Mouse (Mus musculus): Measurements from ENCODE around the gene Sgsm2. TPM values are rescaled to one million over a fixed set of nuclear protein-coding genes. Genes with fewer than 3 reads are reported as not detected.
A peak's percentile ranks its signal among the peaks of the same experiment; 100 is the strongest.

The Sgsm2 gene
- 24.1 and 27.3 TPM in 2 replicates for polyA plus RNA-seq (2015; fragmentation: Nextera tagmentation; extraction: Ambion mirVana)

DNA sequence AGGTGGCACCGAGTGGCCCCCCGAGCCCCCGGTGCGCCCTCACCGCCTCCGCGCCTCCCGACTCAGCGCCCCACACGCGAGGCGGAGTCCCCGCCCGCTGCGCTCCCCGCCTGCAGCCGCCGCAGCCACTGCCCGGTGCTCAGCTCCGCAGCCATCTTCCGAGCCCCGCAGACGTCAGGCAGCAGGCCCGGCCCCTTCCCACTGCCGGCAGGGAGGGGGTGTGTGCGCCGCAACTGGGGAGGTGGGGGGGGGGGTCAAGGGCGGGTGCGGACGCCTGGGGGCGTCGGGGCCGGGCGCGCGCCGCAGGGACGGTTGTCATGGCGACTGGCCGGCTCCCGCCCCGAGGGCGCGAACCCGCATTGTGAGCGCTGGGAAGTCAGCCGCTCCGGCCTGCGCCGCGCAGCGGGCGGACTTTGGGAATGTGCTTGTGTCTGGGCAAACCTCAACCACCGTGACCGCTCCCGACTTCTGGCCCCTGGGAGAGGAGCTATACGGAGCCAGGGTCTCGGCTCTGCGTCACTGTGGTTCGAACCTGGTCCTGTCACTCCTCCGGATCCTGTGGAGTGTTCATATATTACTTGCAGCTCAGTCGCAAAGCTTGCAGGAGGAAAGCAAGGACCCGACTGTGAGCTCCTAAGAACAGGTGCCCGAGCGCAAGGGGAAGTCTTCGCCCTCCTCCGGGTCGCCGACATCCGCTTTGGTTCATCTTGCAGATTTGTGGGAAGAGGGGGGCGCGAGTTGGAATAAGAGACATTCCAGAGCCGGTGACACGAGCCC is at the start of gene Sgsm2:
TSS of gene Sgsm2 (minus strand) at position 160 of the 777 bp plus-strand sequence.
- WGBS, result 1% methylated on average over 60 of the region's 74 CpGs
- Histone ChIP-seq H3K27me3 (replicated peaks) (no peaks in the 10 kb centered on the region), H3K27ac (replicated peaks) (peak within 1 kb of the TSS; percentile 94), H3K4me3 (replicated peaks) (peak within 1 kb of the TSS; percentile 71), H3K36me3 (peaks cover 22% of the 10 kb centered on the region), H3K9me3 (replicated peaks) (no peaks in the 10 kb centered on the region), H3K4me1 (peaks cover 48% of the 10 kb centered on the region), H3K9ac (replicated peaks) (peak within 1 kb of the TSS; percentile 84), H3K4me2 (peak within 1 kb of the TSS; percentile 87)
- peak; percentile 84 for ATAC-seq (ENCODE audit: low FRiP score)

DNA sequence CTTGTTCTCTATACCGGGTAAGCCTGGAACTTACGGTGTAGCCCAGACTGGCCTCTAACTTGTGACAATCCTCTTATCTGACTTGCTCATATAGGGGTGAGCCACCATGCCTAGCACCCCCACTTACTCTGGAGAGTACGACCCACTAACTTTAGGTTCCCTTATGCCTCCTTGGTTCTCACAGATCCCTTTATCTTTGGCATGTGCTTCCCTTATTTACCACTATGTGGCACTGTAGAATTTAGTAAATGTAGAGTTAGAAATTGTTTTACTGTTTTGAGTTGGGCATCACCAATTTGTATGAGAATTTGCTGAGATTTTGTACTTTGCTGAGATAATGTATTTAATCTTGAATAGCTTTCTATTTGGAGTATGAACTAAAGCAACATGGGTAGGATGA is 49.5 kb upstream of the Sgsm2 start:
- H3K36me3 ChIP-seq, result peaks cover 21% of the 10 kb centered on the region
- no peak overlapping the region for H3K27ac ChIP-seq (replicated peaks)
- no peak overlapping the region for H3K4me2 ChIP-seq
- H3K9ac ChIP-seq (replicated peaks), result no peak overlapping the region
- 77% methylated on average over 3 of the region's 3 CpGs for WGBS
- H3K27me3 ChIP-seq (replicated peaks), result no peaks in the 10 kb centered on the region
- H3K4me3 ChIP-seq (replicated peaks), result no peak overlapping the region
- H3K9me3 ChIP-seq (replicated peaks), result no peaks in the 10 kb centered on the region
- no peak for ATAC-seq (ENCODE audit: low FRiP score)
- no peaks in the 10 kb centered on the region for H3K4me1 ChIP-seq

DNA sequence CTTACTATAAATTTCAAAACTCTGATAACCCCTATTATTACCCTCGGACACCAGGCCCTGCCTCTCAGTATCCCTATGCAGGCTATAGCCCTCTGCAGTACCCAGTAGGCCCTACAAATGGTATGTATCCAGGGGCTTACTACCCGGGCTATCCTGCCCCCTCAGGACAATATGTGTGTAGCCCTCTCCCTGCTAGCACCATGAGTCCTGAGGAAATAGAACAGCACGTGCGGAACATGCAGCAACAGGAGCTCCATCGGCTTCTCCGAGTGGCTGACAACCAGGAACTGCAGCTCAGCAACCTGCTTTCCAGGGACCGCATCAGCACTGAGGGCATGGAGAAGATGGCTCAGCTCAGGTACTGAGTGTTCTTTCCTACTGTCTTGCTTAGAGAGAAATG is 33.5 kb upstream of the Sgsm2 start:
- no peak overlapping the region for H3K9ac ChIP-seq (replicated peaks)
- ATAC-seq (ENCODE audit: low FRiP score), result no peak
- H3K4me3 ChIP-seq (replicated peaks), result no peak overlapping the region
- 91% methylated on average over 7 of the region's 7 CpGs for WGBS
- H3K27ac ChIP-seq (replicated peaks), result no peak overlapping the region
- no peak overlapping the region for H3K4me2 ChIP-seq
- H3K36me3 ChIP-seq, result peaks cover 47% of the 10 kb centered on the region
- H3K4me1 ChIP-seq, result peaks cover 12% of the 10 kb centered on the region
- H3K27me3 ChIP-seq (replicated peaks), result no peaks in the 10 kb centered on the region
- no peaks in the 10 kb centered on the region for H3K9me3 ChIP-seq (replicated peaks)

- WGBS, result 79% methylated on average over 4 of the region's 4 CpGs
- H3K9me3 ChIP-seq (replicated peaks), result no peaks in the 10 kb centered on the region
- no peak for ATAC-seq (ENCODE audit: low FRiP score)
Measured at GRCm38 (mm10) chr11:74929111-74929510, 32.3 kb upstream of the Sgsm2 start.

GRCm38 (mm10) chr11:74927236-74927725 is 30.4 kb upstream of the Sgsm2 start:
- Histone ChIP-seq H3K4me3 (replicated peaks) (no peak overlapping the region), H3K4me1 (peaks cover 24% of the 10 kb centered on the region), H3K27ac (replicated peaks) (no peak overlapping the region), H3K27me3 (replicated peaks) (no peaks in the 10 kb centered on the region), H3K36me3 (peaks cover 18% of the 10 kb centered on the region), H3K9ac (replicated peaks) (no peak overlapping the region), H3K9me3 (replicated peaks) (no peaks in the 10 kb centered on the region), H3K4me2 (peak overlapping the region; percentile 64)
- WGBS, result 96% methylated on average over 2 of the region's 2 CpGs
- ATAC-seq (ENCODE audit: low FRiP score), result no peak

More at GRCm38 (mm10) chr11:74929111-74929510, 32.3 kb upstream of the Sgsm2 start:
- Histone ChIP-seq H3K4me2 (no peak overlapping the region), H3K27me3 (replicated peaks) (no peaks in the 10 kb centered on the region), H3K27ac (replicated peaks) (no peak overlapping the region), H3K36me3 (peaks cover 34% of the 10 kb centered on the region), H3K9ac (replicated peaks) (no peak overlapping the region), H3K4me3 (replicated peaks) (no peak overlapping the region), H3K4me1 (peaks cover 20% of the 10 kb centered on the region)

GRCm38 (mm10) chr11:74926388-74927005 is 29.6 kb upstream of the Sgsm2 start:
- peak overlapping the region; percentile 96 for H3K4me3 ChIP-seq (replicated peaks)
- 10% methylated on average over 11 of the region's 11 CpGs for WGBS
- no peak for ATAC-seq (ENCODE audit: low FRiP score)
- peak overlapping the region; percentile 64 for H3K4me2 ChIP-seq
- H3K36me3 ChIP-seq, result peaks cover 14% of the 10 kb centered on the region
- no peaks in the 10 kb centered on the region for H3K9me3 ChIP-seq (replicated peaks)
- peak overlapping the region; percentile 92 for H3K9ac ChIP-seq (replicated peaks)
- peaks cover 24% of the 10 kb centered on the region for H3K4me1 ChIP-seq
- peak overlapping the region; percentile 99 for H3K27ac ChIP-seq (replicated peaks)
- H3K27me3 ChIP-seq (replicated peaks), result no peaks in the 10 kb centered on the region

GRCm38 (mm10) chr11:74925577-74926387 is 28.9 kb upstream of the Sgsm2 start, which contains the start of the genes Smg6 and Srr:
TSS of gene Smg6 (plus strand) at chr11:74925823.
TSS of gene Srr (minus strand) at chr11:74925948.
- peak; percentile 94 for ATAC-seq (ENCODE audit: low FRiP score)
- Histone ChIP-seq H3K9me3 (replicated peaks) (no peaks in the 10 kb centered on the region), H3K4me1 (peaks cover 24% of the 10 kb centered on the region), H3K27ac (replicated peaks) (peak within 1 kb of the TSS; percentile 99), H3K4me2 (peak within 1 kb of the TSS; percentile 64), H3K4me3 (replicated peaks) (peak within 1 kb of the TSS; percentile 96), H3K9ac (replicated peaks) (peak within 1 kb of the TSS; percentile 92), H3K27me3 (replicated peaks) (no peaks in the 10 kb centered on the region), H3K36me3 (peaks cover 13% of the 10 kb centered on the region)
- under 1% methylated on average over 72 of the region's 88 CpGs for WGBS

GRCm38 (mm10) chr11:74924149-74924548 is 27.3 kb upstream of the Sgsm2 start:
- Histone ChIP-seq H3K27me3 (replicated peaks) (no peaks in the 10 kb centered on the region), H3K36me3 (peaks cover 6% of the 10 kb centered on the region), H3K4me2 (no peak overlapping the region), H3K27ac (replicated peaks) (no peak overlapping the region), H3K9ac (replicated peaks) (no peak overlapping the region), H3K4me1 (peaks cover 24% of the 10 kb centered on the region), H3K4me3 (replicated peaks) (no peak overlapping the region), H3K9me3 (replicated peaks) (no peaks in the 10 kb centered on the region)
- WGBS, result 69% methylated on average over 4 of the region's 4 CpGs
- ATAC-seq (ENCODE audit: low FRiP score), result no peak

DNA sequence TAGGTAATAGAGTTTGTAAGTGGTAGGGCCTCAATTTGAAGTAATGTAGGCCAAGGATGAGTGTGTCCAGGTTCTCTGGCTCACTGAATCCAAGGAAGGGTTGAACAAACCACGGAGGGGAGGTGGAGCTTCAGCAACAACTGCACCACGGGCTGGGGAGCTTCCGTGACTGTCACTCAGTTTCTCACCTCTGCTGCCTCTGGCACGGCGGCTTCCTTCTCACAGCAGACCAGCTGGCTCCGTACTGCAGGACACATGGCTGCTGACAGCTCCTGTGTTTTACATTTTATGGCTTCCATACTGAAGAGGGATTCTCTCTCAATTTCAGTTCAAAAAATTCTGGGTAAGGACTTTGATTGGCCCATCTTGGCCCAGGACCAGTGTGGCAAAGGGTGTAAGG is 22.4 kb upstream of the Sgsm2 start:
- H3K4me2 ChIP-seq, result no peak overlapping the region
- H3K27ac ChIP-seq (replicated peaks), result no peak overlapping the region
- H3K4me1 ChIP-seq, result peaks cover 5% of the 10 kb centered on the region
- no peak overlapping the region for H3K9ac ChIP-seq (replicated peaks)
- no peaks in the 10 kb centered on the region for H3K27me3 ChIP-seq (replicated peaks)
- ATAC-seq (ENCODE audit: low FRiP score), result no peak
- peaks cover 17% of the 10 kb centered on the region for H3K36me3 ChIP-seq
- 77% methylated on average over 6 of the region's 6 CpGs for WGBS
- H3K4me3 ChIP-seq (replicated peaks), result no peak overlapping the region
- no peaks in the 10 kb centered on the region for H3K9me3 ChIP-seq (replicated peaks)

DNA sequence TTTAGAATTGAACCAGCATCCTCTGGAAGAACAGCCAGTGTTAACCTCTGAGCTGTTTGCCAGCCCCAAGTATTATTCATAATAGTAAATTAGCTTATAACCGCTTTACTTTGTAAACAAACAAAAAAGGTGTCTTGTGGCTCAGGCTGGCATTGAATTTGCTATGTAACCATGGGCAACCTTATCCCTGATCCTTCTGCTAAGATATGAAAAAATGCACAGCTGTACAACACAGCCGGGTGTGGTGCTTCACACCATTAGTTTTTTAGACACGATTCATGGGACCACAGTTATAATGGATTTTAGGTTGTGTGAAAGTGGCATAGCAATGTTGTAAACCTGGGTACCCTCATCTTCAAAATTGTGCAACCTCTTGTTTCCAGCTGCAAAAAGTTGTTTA is 15.6 kb upstream of the Sgsm2 start:
- Histone ChIP-seq H3K4me2 (no peak overlapping the region), H3K36me3 (peaks cover 31% of the 10 kb centered on the region), H3K27me3 (replicated peaks) (no peaks in the 10 kb centered on the region), H3K9me3 (replicated peaks) (no peaks in the 10 kb centered on the region), H3K27ac (replicated peaks) (no peak overlapping the region), H3K4me1 (no peaks in the 10 kb centered on the region), H3K4me3 (replicated peaks) (no peak overlapping the region), H3K9ac (replicated peaks) (no peak overlapping the region)
- WGBS, result 89% methylated on average over 3 of the region's 3 CpGs
- ATAC-seq (ENCODE audit: low FRiP score), result no peak

DNA sequence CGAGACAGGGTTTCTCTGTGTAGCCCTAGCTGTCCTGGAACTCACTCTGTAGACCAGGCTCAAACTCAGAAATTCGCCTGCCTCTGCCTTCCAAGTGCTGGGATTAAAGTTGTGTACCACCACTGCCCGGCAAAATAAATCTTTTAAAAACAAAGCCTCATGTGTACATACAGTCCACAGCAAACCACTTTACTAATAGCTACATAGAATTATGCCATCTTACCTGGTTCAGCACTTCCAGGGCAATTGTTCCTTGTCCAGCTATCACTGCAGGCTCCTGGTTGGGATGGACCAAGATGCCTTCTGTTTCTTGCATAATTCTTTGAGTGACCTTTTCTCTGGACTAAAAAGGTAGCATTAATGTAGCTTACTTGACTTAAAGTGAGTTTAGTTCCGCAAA is 13.1 kb upstream of the Sgsm2 start:
- Histone ChIP-seq H3K9ac (replicated peaks) (no peak overlapping the region), H3K4me2 (no peak overlapping the region), H3K27me3 (replicated peaks) (no peaks in the 10 kb centered on the region), H3K27ac (replicated peaks) (no peak overlapping the region), H3K4me1 (no peaks in the 10 kb centered on the region), H3K4me3 (replicated peaks) (no peak overlapping the region), H3K9me3 (replicated peaks) (no peaks in the 10 kb centered on the region), H3K36me3 (peaks cover 55% of the 10 kb centered on the region)
- ATAC-seq (ENCODE audit: low FRiP score), result no peak
- 92% methylated on average over 4 of the region's 4 CpGs for WGBS

Data from neural tube, embryonic 15.5 days (tissue).